Mouse (Mus musculus) T-helper 1 cell (primary cell): ENCODE measurements around the gene Fmo2.

ENCODE experiments used
- in situ Hi-C: fragments of 300-600 bp; cut with MboI, MseI; formaldehyde crosslinking; loops from one replicate; pipeline ENCODE4 v1.15.1; 2025; ENCODE audit warnings: high pct_unique_total_duplicates

Gene Fmo2

DNA sequence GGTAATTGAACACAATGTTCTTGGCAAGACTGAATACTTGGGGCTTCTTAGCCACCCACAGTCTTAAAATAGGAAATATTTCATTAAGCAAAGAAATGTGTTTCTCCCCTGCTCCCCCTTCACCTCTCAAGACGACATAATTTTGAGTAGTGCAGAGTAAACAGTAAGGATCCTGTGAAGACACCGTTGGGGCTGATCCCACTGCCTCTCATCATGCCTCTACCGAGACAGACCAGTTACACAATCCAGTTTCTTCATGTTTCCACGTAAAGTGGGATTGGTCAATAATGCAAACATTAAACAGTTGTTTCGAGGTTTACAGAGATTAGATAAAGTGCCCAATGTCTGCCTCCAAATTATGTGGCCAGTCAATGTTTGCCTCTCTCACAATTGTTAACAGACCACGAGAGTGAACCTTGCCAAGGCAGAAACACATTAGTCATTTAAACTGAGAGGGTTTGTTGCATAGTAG is 6.5 kb downstream of the Fmo2 start:
- in situ Hi-C loops: loop anchor here (10.0 kb wide), 1 partner anchor 1013 kb away; no protein-coding TSS in a partner anchor

DNA sequence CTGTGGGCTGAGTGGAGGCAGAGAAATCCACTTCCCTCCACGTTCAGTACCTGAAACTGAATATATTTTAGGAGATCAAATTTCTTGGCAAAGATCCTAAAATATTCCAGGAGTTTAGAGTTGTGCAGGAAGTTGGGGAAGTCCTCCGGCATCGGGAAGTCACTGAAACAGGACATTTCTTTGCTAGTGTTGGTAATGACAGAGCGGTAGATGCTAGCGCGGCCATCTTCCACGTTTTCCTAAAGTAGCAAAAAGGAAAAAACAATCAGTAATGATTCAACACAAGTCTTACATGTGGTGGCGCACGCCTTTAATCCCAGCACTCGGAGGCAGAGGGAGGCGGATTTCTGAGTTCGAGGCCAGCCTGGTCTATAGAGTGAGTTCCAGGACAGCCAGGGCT is 9.9 kb downstream of the Fmo2 start:
- in situ Hi-C loops: no loop called here

DNA sequence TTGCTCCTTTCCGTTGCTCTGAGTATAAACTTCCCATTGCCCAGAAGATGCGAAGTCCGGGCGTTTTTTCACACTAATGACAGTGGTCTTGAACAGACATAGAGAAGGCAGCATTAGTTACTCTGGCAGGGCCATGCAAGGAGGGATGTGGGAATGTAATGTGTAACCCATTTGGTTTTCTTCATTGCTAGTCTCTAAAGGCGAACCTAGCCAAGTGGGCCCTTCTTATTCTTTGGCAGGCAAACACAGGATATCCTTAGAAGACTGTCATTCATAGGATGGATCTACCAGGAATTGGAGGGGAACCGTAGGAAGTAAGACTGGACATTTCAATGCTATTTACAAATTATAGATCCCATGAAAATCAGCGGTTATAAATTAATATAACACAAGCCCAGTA is 10.9 kb downstream of the Fmo2 start:
- in situ Hi-C loops: no loop called here

DNA sequence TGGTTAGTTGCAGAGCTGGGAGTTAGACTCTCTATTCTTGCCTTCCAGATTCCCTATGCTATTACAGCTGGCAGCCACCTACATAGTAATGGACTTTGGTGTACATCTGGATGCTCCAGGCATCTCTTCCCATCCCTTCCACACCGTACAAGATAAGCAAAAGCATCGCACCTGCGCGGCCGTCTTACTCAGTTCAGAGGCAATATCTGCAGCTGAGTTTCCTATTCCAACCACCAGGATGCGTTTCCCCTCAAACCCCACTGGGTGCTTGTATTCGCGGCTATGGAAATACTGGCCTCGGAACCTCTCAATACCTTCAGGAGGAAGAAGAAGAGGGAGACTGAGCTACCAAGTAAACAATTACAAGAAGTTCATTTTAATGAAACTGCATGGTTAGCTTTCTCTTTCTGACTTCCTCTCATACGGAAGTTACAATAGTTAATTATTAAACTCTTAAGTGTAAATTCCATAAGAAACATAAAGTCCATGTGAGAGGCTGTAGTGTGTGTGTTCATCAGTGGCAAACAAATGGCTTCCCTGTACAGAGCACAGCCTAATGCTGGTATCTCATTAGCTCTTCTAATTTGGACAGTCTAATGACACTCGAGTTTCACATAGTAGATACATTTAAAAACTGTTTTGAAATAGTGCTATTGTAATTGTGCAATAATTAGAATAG is 12.2 kb downstream of the Fmo2 start:
- in situ Hi-C loops: no loop called here

DNA sequence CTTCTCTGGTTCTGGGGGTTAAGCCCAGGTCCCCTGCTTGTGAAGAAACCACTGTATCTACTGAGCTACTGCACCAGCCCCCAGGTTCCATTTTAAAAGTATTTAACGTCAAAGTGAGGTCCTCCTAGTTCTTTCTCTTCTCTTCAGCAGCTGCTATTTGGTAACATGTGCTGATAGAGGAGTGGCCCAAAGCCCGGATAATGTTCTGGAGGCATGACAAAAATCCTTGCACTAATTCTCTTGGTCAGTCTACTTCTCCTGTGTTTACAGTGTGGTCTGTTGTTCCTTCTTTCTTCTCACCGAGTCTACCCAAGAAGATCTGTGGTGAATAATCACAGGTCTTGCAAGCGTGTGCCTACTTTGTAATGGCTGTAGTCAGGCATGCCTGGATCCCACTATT is 15.8 kb downstream of the Fmo2 start:
- in situ Hi-C loops: no loop called here

DNA sequence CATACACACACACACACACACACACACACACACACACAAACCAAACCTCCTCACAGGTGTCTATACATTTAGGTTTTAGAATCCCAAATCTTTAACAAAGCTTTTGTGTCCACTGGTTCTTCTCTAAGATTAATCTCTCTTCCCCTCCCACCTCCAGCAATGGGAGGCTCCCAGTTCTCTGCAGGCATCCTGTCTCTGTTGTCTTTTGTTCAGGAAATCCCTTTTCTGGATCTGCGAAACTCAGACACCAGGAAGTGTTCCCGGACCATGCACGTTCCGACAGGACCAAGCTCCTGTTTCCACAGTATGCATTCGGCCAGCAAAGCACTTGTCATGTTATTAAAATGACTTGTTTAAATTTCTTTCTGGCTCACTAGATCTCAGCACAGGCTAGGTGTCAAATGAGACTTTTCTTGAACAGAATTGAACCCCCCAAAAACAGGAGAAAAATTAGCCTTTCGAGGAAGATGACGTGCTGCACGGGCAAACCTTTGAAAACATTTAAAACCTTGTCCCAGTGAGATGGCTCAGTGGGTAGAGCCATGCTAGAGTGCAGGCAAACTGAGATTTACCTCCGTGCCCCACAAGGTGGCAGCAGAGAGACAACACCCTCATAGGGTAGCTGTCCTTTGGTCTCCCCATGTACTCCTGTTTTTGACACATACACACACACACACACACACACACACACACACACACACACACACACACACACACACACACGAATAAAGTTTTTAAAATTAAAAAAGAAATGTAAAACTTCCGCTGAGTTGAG is 18.7 kb downstream of the Fmo2 start:
- in situ Hi-C loops: no loop called here

DNA sequence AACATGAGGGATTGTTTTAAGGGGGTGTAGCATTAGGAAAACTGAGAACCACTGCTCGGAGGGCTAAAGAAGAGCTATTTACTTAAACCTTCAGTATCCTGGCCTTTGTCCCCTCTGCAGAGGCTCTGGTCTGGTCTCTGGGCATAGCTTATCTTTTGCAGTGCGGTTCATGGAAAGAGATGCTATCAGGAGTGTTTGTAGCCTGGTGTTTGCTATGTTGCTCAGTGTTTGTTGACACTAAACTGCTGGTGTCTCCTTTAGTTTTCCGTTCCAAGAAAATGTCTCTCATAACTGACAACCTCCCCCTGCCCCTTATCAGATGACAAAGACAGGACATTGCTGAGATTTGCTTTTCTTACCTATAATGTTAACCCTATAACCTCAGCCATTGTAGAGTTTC is 23.4 kb downstream of the Fmo2 start:
- in situ Hi-C loops: no loop called here

DNA sequence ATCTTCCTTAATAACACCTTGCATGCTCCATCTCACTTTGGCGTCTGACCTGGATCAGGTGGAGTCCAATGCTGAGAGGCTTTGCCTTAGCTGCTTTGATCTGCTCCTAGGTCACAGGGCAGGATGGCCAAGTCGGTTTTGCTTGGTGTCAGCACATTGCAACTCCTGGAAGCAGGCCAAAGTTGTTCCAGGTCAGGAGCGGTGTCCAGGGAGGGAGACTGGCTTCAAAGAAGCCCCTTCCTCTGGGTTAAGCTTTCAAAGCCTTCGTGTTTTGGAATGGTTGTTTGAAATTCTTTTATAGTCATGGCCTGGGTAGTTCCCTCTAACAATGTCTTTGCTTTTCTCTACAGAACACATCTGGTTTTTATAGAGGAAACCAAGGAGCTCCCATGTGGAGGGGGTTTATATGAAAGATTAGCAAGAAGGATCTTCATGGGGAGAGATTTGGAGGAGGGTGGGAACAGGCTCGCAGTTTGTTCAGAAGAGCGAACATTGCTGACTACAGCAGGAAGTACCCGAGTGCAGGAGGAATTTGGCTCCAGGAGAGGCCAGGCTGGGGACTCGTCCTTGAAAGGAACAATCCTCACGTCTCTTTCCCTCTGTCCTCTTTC is 26.7 kb downstream of the Fmo2 start:
- in situ Hi-C loops: no loop called here

DNA sequence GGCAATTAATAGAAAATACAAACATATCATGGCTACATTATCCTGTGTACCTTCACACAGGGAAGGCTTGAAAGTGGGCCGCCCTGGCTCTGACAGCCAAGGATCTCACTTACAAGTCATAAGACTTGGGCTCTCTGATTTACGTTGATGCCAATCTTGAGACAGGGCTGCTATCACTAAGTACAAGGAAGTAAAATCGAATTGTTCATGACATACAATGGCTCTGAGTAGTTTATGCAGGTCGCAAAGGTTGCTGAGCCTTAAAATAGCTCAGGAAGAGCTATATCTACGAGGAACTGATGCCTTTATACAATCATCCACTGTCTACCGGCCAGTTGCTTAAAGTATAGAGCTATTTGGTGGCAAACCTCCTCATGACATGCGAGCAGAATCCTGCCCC is 27.5 kb downstream of the Fmo2 start:
- in situ Hi-C loops: no loop called here

DNA sequence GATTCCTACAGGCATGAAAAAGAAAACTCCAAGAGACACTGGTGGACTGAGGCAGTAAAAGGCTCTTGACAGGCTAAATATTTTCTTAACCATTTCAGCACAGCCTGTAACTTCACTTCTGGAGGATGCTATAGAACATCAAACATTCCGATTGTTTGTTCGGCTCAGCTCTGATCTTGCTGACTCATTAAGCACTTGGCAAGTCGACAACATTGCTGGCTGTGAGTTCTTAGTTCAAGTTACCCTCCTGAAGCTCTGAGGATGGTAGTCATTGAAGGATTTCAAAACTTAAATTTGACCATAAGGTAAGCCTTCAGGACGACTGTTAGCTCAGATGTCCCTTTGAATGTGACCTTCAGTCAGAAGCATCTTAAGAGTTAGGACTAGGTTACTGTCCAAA is 31.1 kb downstream of the Fmo2 start:
- in situ Hi-C loops: loop anchor here (5.0 kb wide), 1 partner anchor 60 kb away; no protein-coding TSS in a partner anchor

DNA sequence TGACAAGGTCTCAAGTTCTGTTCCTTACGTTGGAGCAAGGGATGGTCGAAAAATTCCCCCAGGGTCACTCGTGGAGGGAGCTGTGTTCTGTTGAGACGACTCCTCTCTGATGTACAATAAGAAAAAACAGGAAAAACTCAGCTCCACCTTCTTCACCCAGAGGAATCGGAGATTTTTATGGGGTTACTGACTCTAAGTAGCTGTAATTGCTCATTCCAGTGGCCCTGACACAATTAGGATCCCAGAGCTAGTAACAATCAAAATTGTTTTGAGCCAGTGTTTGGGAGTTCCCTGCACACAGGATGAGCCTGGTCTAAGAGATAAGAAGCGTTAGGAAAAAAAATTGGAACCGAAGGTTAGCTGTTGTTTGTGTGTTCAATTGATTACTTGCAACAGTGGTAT is 32.2 kb downstream of the Fmo2 start, which contains the start of gene Fmo1:
Gene Fmo1, minus strand, starts transcription at position 331 of the 402 bp plus-strand sequence.
- in situ Hi-C loops: loop anchor here (5.0 kb wide), 1 partner anchor 59 kb away; no protein-coding TSS in a partner anchor

DNA sequence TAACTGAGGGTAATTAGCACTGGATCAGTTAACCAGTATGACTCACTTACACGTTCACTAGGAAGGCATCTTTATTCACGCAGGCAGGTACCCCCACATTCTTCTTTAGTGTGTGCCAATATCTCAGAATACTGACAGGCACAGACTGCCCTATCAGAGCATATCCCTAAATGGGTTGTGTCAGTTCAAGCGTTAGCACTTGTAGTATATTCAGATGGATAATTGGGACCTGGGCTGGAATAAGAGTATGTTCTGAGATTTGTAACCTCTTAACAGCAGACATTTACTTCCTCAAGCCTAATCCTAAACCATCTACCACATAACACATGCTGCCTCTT is 33.1 kb downstream of the Fmo2 start:
- in situ Hi-C loops: loop anchor here (5.0 kb wide), 1 partner anchor 58 kb away; no protein-coding TSS in a partner anchor

DNA sequence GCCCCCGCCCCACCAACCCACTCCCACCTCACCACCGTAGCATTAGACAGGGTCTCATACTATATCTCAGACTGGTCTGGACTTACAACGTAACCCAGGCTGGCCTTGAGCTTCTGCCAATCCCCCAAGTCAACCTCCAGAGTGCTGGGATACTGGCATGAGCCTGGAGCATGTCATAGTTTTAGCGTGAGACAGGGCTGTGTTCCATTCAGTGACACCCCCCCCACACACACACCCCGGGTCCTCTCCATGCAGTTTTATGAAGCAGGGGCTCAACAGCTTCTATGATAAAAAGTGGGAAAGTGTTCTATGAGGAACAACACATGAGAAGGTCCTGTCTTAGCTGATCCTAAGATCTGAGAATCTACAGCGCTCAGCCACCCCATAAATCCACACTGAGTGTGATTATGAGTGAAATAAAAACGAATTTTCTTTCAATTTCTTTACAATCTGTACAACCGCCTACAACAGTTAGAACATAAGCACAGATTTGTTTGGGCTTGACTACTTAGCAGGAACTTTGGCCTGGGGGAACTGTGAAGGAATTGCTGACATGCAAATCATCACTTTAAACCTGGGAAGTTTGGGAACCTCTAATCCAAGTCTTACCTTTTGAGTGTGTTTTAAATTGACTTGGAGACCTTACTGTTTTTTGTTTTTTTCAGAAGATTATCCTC is 33.6 kb downstream of the Fmo2 start:
- in situ Hi-C loops: loop anchor here (5.0 kb wide), 1 partner anchor 58 kb away; no protein-coding TSS in a partner anchor

DNA sequence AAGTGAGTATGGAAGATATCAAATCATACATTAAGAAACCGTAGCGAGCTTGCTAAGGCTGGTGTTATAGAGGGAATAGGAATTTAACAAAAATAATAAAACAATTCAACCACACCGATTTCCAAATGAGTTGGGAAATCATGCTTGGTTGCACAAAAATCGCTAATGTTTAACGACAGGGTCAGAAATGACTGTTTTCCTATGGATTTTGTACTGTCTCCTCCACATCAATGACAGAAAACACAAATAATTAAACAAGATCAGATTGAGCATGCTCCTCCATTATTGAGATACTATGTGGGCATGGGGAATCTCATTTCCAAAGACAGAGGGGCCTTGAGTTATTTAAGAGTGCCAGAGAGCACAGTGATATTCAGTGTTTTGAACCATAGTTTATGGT is 34.2 kb downstream of the Fmo2 start:
- in situ Hi-C loops: no loop called here

DNA sequence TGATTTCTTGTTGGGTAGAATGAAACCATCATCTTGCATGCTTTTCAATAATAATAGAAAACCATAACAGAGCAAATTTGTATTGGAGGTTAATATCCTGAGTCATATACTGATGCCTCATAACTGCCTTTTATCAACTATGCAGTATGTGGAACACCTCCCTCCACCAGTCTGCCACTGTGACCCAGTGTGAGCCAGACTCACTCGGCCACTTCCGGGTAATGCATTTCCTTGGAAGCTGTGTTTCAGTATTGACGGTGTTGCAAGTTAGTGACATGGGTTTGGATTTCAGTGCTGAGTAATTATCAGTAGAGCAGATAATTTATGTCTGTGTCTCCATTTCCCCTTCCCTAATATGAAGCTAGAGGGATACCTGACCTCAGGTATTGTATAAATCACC is 34.9 kb downstream of the Fmo2 start:
- in situ Hi-C loops: no loop called here

DNA sequence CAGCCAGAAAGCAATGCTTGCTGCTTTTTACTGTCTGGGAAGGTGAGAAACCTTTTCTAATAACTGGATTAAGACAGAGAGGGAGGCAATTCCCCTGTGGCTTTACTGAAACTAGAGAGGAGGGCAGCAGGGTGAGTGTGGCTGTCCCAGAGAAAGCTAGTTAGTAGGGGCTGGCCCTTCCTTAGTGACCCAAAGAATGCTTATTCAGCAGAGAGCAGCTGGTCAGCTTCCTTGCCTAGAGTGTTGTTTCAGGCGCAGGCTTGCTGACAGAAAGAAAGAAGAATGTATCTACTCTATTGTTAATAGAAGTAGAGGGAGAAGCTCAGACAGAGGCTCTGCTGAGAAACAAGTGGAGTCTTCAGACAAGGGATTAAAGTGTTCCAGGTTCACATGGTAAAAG is 36.2 kb downstream of the Fmo2 start:
- in situ Hi-C loops: no loop called here

DNA sequence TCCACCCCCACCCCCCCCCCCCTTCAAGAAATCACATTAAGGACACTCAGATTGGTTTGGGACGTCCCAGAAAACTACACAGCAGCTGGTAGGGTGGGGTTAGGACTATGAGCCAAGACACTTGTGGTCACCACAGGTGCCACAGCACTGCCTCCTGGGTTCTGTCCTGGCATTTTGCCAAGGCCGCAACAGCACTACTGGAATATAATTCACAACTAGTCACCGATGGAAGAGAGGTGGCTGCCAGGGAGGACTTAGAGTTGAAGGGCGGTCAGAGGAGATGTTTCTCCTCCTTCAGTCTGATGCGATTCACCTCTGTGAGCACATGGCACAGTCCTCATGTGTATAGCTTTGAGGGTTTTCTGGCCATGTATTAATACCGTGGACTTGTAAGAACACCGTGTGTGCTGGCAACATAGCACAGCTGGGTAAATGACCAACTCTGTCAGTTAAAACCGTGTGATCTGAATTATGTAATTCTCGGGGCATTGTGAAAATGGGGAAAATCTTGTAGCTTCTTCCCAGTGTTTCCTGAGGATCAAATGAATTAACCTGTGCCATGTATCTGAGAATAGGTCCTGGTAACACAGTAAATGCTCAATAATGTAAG is 38.4 kb downstream of the Fmo2 start:
- in situ Hi-C loops: no loop called here

DNA sequence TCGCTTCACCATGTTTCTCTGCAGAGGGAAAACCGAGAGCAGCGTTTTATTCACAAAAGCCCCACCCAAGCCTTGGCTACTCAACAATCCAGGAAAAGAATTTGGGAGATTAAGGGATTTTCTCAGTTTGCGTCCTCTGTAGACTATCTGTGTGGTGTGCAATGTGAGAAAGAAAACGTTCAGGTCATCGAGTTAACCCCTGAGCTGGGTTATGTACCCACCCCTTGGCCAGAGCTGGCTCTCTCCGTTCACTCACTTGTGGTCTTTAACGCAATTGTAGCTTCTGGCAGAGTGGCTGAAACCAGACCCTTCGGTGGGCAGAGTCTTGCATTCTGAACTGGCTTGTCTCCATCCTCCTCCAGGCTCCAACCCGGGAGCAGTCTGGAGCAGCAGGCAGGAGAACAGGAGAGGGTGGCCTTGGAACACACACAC is 39.0 kb downstream of the Fmo2 start:
- in situ Hi-C loops: no loop called here

DNA sequence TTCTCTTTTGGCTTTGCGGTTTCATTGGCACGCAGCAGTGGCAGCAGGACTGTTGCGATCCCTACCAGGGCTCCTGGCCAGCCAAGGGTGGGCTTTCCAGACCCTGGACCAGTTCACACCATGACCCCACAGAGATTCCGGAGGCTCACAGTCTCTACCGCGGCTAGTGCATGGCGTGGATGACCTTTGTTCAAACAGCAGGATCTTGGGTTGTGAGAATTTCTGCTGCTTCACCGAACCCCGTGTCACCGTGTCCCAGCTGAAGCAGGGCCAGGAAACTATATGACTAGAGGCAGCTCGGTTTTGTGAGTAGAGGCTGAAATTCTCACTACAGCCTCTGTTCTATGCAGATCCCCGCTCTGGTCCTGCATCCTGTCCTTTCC is 39.8 kb downstream of the Fmo2 start:
- in situ Hi-C loops: no loop called here

DNA sequence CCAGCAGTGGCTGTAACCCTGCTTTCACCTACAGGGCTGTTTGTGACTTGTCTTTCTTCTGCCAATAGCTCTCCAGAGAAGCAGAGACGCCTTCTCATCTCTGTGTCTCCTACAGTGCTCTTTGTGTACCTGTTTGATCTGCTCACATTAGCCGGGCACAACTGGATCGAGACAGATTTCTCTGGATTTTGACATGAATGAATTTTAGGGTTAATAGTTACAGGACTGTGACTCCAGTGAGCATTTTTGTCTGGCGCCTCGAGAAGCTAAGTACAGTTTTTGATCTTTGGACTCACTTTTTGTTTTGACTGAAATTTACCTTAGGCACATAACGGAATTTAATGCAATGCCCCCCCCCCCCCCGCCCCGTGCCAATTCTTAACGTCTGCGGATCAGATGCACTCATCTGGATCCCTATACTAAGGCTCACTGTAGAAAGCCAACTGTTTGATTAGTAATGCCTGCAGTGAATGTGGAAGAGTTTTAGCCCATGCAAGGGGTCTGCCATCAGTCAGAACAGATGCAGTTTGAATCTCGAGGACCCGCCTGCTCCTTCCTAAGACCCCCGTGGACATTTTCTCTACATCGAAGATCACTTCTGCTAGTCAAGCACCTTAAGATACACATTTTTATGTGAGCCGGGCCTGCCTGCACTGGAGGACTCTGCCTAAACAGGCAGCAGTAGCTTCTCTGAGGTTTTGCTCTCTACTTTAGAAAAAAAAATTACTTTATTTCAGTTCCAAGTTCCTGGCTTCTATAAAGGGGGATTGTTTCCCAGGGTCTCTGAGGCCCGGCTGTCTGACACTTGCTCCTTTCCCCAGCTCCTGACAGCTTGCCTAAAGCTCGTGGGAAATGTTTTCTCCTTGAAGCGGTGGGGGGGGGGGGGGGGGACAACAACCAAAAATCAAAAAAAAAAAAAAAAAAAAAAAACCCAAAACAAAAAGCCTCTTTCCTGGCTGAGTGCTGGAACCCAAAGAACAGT is 40.5 kb downstream of the Fmo2 start:
- in situ Hi-C loops: no loop called here
